Mouse (Mus musculus): ENCODE data around the gene Hes3. TPM values are rescaled to one million over a fixed set of nuclear protein-coding genes. Genes with fewer than 3 reads are reported as not detected.

The Hes3 gene
- under 1 TPM; 0.21 to 0.44 (median 0.30) TPM for total RNA-seq (2022)

DNA sequence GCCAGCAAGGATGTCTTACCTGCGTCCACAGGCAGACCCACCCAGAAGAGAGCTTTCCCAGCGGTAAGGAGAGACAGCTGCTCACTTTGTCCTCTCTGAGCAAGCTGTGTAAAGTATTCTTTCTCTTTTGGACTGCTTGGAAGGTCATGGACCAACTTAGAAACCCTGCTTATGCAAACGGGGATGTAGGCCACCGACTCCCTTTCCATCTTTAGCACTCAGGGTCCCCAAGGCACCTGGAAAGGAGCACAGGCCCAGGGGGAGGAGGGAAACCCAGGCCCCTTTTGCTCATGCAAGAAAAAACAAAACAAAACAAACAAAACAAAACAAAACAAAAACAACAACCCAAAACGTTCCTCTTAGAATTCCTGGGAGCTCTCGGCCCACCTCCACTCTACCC, at the start of gene Hes3:
Hes3 (minus strand) TSS at position 101 of the 400 bp plus-strand sequence.
- no peak for DNase-seq (ENCODE audit: low spot score in 2 of 2)

DNA sequence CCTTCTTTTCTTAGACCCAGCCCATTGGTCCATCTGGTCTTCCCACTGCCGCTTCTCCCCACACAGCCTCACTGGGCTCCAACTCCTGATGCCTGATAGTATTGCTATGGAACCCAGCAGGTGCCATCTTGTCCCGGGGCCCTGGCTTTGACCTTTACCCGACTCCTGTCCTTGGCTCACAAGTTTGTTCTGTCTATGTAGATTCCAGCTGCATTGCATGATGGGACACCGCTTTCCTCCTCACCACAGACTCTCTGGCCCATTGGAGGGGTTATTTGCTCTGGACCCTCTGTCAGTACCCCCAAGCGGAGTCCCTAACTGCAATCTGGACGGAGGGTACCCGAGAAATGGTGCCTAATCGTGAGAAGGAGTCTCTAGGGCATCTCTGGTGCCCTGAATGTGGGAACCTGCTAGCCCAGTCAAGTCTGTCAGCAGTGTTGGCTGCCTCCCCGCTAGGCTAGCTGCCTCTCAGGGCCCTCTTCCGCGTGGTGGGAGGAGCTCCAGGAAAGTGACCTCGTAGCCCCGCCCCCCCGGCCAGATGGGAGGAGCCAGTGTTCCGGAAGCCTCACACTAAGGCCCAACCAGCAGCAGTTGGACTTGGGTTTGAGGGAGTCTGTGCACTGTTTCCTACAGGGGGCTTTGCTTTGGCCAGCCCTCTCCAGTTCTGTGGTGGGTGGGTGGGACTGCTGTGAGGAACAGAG, 49.3 kb upstream of the Hes3 start:
- no peak for DNase-seq (ENCODE audit: low spot score in 2 of 2)

DNA sequence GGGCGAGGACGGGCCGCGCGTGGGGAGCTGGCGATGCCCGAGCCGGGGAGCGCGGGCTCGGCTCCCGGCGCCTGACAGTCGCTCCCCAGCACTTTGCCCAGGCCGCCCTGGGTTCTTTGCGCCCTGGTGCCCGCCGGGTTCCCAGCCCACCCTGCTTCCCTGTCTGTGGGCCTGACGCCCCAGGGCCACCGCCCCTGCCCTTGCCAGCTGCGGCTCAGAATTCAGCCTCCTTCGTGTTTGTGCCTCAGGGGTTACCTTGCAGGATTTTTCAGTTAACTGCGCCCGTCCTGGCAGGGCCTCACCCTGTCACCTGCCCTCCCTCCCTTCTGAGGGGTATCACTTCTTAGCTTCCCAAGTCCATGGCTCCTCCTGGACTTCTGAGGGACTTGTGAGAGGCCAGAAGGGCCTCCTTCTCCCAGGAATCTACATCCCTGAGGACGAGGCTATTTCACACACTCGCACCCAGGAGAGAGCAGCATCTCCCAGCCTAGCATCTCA, 47.9 kb upstream of the Hes3 start:
- DNase-seq (ENCODE audit: low spot score in 2 of 2): no peak

DNA sequence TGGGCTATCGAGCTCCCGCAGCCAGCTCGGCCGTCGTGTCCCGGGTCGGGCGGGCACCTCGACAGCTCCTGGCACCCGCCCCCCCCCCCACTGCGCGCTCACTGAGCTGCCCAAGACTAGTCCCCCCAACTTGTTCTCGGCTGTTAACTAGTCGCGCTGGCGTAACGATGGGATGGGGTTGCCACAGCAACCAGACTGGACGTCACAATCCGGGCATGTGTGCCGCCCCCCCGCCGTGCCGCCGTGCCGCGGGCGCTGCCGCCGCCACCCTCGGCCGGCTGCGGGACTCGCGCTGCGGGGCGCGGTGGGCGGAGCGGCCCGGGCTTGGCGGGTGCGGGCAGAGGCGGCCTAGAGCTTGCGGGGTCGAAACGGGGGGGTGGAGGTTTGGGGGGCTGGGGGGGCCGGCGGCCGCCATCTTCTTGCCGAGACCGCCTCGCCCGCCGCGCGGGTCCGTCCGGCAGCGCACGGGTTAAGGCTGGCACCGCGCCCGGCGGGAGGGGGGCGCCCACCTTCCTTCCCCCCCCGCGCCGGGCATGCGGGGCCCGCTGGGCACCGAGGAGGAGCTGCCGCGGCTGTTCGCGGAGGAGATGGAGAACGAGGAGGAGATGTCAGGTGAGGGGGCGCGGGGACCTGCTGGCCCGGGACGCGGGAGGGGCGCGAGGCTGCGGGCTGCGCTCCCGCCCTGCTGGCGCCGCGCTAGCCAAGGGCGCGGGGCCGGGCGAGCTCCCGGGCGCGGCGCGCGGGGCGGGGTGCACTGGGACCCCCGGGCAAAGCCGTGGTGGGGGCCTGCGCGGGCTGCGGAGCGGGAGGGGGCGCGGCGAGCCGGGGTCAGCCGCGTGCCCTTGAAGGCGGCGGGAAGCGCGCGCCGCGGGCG, 47.2 kb upstream of the Hes3 start, which contains the start of gene Chd5:
Chd5 (plus strand) TSS at position 233 of the 874 bp plus-strand sequence.
- peak in 1 of 2 experiments; percentile 69 for DNase-seq (ENCODE audit: low spot score in 2 of 2)

DNA sequence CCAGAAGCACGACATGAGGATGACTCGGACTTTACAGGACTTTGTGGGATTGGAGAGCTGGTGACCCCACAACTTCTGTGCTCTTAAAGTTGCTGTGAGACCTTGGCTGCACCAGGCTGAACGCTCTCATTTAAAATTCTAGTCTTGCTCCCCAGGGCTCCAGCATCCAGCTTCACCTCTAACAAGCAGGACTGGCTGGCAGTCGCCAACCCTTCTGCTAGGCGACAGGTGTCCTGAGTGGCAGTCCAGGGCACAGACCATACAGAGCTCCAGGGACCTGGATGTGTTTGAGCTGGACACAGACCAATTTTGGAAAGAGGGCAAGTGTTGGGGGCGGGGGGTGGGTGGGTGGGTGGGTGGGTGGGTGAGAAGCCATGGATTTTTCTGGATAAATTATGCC, 46.3 kb upstream of the Hes3 start:
- DNase-seq (ENCODE audit: low spot score in 2 of 2): no peak

DNA sequence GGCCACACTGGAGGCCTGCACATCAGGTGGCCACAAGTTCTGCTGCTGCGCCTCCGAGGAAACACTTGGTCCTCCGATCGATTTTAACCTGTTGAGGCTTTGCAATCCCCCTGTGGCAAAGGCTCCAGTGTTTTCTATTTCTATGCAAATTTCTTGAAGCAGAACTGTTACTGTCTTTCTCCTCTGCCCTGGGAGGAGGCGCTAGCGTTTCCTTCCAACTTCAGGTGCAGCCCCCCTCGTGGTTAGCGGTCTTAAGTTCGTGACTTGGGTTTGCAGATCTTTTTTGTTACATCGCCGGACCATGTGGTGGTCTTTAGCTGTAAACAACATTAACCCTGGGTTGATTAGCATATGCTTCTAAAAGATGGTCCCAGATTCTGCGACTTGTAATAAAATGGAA, 42.1 kb upstream of the Hes3 start:
- no peak for DNase-seq (ENCODE audit: low spot score in 2 of 2)

DNA sequence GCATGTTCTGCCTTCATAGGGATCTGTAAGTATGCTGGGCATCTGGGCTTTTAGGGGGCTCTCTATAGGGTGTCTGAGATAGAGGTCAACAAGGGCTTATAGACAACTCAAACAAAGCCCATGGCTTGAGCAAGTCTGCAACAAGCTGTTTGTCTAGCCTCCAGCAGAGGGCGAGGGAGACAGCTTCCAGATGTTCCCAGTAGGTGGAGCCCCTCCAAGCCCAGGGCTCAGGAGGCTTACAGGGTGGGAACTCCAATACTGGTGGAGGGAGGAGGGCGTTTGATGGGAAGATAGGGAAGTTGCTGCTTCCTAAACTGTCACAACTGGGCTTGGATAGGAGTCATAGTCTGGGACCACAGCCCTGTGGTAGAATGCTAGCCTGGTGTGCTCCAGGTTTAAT, 41.5 kb upstream of the Hes3 start:
- DNase-seq (ENCODE audit: low spot score in 2 of 2): no peak

DNA sequence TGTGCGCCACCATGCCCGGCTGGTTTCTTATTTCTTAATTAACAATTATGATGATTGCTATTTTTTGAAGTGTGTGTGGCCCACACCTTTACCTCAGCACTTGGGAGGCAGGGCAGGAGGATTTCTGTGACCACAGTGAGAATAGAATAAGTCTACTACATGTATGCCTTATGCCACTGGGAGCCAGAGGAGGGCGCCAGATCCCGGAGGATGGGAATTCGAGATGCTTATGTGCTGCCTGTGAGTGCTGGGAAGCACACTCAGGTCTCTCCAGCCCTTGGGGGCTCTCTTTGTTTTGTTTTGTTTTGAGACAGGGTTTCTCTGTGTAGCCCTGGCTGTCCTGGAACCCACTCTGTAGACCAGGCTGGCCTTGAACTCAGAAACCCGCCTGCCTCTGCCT, 37.2 kb upstream of the Hes3 start:
- DNase-seq (ENCODE audit: low spot score in 2 of 2): no peak

DNA sequence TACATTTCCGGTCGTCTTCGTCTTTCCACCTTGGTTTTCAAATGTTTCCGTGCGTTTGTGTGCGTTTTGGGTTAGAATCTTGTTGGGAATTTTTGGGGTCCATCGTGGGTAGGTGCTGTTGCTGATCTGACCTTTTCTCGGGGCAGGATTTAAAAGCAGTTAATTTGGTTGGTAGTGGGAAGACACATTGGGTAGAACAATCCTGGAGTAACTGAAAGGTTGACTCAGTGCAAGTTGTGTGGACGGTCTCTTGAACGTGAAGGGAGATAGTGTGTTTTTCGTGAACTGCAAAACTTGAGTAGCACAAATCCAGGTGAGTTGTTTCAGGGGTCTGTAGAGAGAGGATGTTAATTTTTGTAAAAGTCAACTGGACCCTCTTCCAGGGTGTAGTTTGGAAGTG, 35.1 kb upstream of the Hes3 start:
- no peak for DNase-seq (ENCODE audit: low spot score in 2 of 2)

DNA sequence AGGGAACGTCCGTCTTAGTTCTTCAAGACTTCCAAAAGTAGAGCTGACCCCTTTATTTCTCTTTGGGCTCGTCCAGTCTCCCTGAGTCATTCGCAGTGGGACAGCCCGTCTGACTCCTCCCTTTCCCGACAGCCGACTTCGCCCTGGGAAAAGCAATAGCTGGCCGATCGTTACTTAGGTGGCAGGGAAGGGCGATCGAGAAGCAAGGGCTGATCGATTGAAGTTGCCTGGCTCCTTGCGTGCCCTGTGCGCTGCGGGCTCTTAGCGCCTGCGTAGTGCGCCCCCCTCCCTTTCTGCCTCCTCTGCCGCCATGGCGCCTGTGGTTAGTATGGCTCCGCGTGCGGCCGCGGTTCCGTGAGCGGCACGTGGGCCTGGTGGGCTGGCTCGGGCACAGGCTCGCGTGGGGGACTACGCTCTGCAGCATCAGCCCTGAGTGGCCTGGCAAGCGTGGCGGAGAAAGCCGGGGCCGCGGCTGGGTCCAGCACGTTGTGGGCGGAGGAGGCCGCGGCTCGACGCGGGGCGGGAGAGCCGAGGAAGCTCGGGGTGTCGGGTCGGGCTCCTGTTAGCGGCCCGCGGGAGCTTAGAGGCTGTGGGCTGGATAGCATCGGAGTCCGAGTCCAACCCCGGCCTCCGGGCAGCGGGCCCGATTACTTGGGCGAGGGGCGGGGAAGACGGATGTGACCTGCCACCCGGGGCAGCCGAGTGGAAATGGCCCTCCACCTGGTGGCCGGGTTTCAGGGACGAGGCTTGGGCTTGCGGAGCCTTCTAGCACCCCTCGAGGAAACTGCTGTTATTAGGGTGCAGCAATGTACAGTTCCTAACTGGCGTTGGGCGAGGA, 34.3 kb upstream of the Hes3 start, which contains the start of gene Rpl22:
Rpl22 (plus strand) TSS at position 169 of the 838 bp plus-strand sequence.
- DNase-seq (ENCODE audit: low spot score in 2 of 2): peak; percentile 86 to 95

DNA sequence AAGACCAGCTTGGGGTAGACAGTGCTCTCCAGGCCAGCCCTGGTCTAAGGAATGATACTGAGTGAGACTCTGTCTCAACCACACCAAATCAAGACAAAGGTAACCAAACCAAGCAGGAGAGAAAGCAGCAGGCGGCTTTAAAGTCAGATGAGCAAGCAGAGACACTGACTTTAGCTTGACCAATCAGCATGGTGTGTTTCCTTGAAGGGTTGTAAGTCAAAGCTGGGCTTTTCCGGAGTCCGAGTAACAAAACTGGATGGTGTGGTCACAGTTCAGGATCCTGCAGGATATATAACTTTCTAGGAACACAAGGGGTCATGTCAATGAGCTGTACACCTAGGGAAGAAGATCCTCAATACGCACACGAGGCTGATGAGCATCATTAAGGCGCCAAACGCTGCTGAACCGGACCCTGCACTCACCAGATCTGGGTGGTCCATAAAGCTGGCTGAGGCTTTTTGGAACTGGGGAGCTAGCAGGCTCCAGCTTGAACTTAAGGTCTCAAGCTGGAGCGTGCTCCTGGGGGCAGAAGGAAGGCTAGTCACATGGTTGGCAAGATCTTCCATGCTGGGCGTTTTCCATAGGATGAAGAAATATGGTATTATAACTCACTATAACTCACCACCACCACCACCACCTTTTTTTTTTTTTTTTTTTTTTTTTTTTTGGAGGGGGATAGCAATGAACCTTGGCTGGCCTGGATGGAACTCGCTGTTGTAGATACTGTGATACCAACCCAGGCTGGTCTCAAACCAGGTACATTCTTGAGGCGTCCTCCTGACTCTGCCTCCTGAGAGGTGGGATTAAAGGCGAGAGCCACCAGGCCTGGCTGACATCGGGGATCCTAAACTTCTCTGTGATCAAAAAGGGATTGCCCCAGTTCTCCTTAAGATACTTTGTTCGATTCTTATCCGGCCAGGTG, 33.4 kb upstream of the Hes3 start:
- no peak for DNase-seq (ENCODE audit: low spot score in 2 of 2)

DNA sequence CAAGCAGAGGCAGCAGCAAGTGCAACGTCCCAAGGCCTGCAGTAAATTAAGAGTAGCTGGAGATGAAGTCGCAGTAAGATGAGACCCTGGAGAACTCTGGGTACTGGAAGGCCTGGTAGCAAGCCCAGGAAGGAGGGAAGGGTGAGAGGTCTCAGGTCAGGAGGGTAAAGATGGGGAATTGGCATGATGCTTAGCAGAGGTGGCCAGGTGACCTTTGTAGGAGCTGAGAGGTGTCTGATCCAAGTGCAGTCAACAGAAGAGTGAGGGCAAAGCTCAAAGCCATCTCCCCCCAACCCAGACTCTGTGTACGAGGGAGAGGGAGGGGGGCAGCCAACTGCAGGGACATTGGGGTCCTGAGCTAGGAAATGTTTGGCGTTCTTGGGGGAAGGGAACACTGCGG, 30.0 kb upstream of the Hes3 start:
- DNase-seq (ENCODE audit: low spot score in 2 of 2): no peak

DNA sequence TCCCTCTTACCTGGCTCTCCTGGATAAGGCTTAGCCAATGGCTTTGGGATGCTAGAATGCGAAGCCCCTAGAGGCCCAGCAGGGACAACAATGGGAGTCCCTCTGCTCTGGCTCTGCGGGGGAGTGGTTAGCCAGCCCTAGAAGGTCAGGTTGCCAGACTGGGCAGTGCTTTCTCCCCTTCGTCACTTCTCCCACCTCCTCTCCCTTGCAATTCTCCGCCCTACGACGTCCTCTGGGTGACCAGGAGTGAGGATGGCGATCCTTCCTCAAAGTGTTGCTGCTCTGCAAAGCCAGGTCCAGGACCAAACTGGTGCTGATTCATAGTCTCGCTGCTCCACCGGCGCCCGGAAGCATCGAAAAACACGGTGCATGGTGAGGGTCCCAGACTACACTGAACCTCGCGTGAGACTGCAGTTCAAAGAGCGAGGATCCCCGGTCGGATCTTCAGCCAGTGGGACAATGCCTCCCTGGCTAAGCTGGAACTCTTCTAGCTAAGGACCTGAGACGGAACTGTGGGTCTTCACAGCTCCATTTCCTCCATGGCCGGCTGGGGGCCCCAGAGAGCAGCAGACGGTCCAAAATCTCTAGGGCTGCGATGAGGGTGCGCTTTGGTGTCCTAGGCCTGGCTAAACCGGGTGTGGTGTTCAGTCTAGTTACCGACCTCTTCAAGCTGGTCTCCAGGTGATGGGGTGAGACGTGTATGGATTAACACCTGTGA, 27.2 kb upstream of the Hes3 start, which contains the start of gene Rnf207:
Rnf207 (minus strand) TSS at position 477 of the 718 bp plus-strand sequence.
- DNase-seq (ENCODE audit: low spot score in 2 of 2): no peak

DNA sequence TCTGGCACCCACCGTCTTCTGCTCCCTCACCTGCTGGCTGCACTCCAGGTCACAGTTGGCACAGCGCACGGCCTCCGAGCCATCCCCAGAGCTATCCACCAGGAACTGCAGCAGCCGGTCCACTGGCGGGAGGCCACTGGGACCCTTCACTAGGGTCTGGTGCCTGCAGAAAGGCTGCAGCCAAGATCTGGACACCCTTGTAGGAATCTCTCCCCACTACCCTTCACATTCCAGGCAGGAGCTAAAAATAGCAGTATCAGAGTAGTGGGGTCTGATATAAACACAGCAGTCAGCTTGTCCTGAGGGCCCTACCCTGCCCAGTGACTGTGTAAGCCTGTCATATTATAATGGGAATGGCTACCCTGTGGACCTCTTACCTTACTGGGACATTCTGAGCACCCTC, 26.2 kb upstream of the Hes3 start:
- DNase-seq (ENCODE audit: low spot score in 2 of 2): no peak

DNA sequence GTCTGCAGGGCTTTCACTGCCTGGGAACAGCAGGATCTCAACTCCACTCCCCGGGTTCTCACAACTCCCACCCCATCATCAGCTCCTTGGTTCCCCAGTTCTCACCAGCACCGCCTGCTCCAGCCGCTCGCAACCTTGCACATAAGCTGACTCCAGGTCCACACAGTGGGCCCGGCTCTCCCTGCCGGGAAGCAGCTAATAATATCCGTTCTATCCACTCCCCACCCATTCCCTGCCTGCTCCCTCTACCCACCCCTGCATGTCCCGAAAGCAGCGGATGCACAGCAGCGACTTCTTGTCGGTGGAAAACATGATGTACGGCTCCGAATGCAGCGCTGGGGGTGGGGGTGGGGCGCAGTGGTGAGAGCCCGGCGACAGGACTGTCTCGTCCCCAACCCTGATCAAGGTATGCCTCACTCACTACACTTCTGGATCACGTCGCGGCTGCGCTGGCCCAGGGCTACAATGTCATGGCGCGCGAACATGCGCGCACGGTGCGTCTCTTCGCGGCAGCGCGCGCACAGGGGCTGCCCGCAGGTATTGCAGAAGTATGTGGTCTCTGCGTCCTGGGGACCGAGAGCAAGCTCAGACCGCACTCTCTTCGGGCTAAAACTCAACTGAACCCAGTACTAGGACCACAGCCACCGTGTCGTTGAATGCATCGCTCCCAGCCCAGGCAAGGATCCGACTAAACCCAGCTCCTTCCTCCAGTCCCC, 24.2 kb upstream of the Hes3 start:
- no peak for DNase-seq (ENCODE audit: low spot score in 2 of 2)

DNA sequence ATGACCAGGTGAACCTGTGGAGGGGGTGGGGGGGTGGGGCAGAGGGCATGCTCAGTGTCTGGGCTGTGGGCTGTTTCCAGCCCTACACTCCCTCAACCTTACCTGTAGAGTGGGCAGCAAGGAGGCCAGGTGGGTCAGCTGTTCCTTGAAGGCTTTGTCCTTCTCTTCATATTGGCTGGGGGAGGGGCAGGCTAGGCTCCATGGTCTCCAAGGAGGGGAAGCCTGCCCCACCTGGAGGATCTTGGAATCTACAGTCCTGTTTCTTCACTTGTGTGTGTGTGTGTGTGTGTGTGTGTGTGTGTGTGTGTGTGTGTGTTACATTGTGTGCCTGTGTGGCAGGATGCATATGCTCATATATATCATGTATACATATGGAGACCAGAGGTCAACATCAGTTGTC, 22.5 kb upstream of the Hes3 start:
- DNase-seq (ENCODE audit: low spot score in 2 of 2): no peak

DNA sequence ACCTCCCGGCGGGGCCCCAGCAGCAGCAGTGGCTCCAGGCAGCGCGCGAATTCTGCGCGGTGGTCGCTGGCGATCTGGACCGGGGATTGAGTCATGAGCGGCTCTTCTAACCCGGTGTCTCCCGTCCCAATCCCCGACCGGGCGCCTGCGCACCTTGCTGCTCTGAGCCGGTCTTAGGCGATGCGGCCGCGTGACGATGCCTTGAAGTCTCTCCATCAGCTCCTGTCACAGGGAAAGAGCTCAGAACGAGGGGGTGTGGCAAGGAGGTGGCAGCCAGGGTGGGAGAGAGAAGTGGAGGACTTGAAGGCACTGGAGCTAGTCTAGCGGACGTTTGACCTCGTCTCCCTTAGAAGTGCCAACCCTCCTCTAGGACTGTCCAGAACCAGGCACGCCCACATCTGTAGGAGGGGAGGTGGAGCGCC, 21.8 kb upstream of the Hes3 start:
- no peak for DNase-seq (ENCODE audit: low spot score in 2 of 2)

DNA sequence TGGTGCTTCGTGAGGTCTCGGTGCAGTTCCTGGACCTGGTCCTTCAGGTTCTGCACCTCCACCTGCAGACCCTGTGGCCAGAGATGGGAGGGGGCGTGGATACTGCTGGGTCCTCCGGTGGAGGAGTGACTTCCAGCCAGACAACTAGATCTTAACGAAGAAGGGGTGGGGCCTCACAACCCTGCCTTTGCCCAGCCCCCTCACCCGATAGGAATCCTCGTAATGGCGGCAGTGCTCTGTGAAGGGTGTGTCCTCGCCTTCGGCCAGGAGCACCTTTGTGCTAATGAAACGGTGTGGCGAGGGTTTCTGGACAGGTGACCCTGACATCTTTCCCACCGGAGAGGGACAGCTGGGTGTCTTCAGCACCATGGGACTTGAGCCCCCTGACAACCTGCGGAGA, 20.7 kb upstream of the Hes3 start:
- no peak for DNase-seq (ENCODE audit: low spot score in 2 of 2)

DNA sequence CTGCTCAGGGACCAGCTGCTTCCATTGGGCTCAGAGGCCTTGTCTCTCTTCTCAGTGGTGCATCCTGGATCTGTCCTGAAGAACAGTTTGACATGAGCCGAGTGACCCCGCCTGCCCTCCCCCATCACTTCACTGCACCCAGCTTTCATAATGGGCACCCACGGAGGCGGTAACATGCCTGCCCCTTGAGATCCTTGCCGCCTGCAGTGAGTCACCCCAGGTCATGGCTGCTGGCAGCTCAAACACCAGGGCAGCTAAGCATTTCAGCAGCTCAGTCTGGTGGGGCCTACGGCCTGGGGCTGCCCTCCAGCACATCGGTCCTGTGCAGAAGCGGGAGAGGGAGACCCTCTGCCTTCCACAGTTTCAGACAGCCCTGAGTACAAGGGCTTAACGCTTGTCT, 16.1 kb upstream of the Hes3 start:
- no peak for DNase-seq (ENCODE audit: low spot score in 2 of 2)

Measured in left cerebral cortex, adult 8-10 months (tissue).